Mouse (Mus musculus): ENCODE data around the gene Gm6882.
"Not testable (repeated sequence)": the region's sequence is repeated elsewhere in the genome, so short reads cannot be mapped to it uniquely, and the experiment has no call there.

Gm6882 gene

DNA sequence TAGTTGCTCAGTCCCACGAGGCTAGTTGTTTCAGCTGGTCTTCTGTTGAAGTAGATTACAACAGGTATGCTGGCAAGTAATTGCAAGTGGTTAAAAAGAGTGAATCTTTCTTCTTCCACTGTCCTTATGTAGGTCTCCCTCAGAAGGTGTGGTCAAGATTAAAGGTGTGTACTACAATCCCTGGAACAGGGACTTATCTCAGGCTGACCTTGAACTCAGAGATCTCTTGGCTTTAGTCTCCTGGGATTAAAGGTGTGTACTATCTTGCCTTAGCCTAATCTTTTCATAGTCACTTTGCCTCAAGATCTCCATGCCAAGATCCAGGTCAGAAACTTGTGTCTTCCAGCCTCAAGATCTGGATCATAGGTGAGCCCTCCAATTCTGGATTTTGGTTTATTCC, at the start of gene Gm6882:
Gm6882 (minus strand) TSS at position 101 of the 400 bp plus-strand sequence.
- not testable (repeated sequence) for DNase-seq (ENCODE audit: low spot score in 2 of 2)
